Mouse (Mus musculus) heart, embryonic 11.5 days (tissue): Measurements from ENCODE around the gene Bcas2. TPM values are rescaled to one million over a fixed set of nuclear protein-coding genes. Genes with fewer than 3 reads are reported as not detected.
"Not testable (repeated sequence)": the region's sequence is repeated elsewhere in the genome, so short reads cannot be mapped to it uniquely, and the experiment has no call there.

ENCODE experiments used
- ATAC-seq: fragments of 200-750 bp; cut with Nextera tagmentation; replicated peaks from 2 replicates; pipeline ENCODE4 v1.8.0; 2017; ENCODE audit warnings: moderate library complexity; ENCODE audit not compliant: insufficient number of reproducible peaks, low FRiP score, low TSS enrichment
- H3K27ac ChIP-seq: fragments of 300-500 bp; sonication (generic); 2 replicates; pipeline ENCODE4 v1.5.1; 2014; ENCODE audit warnings: mild to moderate bottlenecking, low read depth, low read length
- H3K27me3 ChIP-seq: fragments of 300-500 bp; sonication (generic); 2 replicates; pipeline ENCODE4 v1.6.1; 2014; ENCODE audit warnings: mild to moderate bottlenecking, low read length, mixed read lengths; ENCODE audit not compliant: control insufficient read depth, insufficient read depth
- H3K36me3 ChIP-seq: fragments of 300-500 bp; sonication (generic); 2 replicates; pipeline ENCODE4 v1.6.1; 2014; ENCODE audit warnings: mild to moderate bottlenecking, low read length, moderate library complexity, mixed read lengths; ENCODE audit not compliant: control insufficient read depth, insufficient read depth
- H3K4me1 ChIP-seq: fragments of 300-500 bp; sonication (generic); 2 replicates; pipeline ENCODE4 v1.6.1; 2014; ENCODE audit warnings: low read length; ENCODE audit not compliant: control insufficient read depth, insufficient read depth
- H3K4me2 ChIP-seq: fragments of 300-500 bp; sonication (generic); 2 replicates; pipeline ENCODE4 v1.6.1; 2014; ENCODE audit warnings: mild to moderate bottlenecking, moderate library complexity
- H3K4me3 ChIP-seq: fragments of 300-500 bp; sonication (generic); 2 replicates; pipeline ENCODE4 v1.5.1; 2014; ENCODE audit warnings: low read depth, low read length
- H3K9ac ChIP-seq: fragments of 300-500 bp; sonication (generic); 2 replicates; pipeline ENCODE4 v1.6.1; 2014; ENCODE audit warnings: mild to moderate bottlenecking, low read depth, low read length, moderate library complexity
- H3K9me3 ChIP-seq: fragments of 300-500 bp; sonication (generic); replicated peaks from 2 replicates; pipeline ENCODE4 v1.6.1; 2016; ENCODE audit warnings: low read length; ENCODE audit not compliant: control insufficient read depth
- WGBS: fragments of 180-500 bp; shearing (Covaris S2); extraction: QIAGEN DNeasy Blood & Tissue Kit; methylation state at CpG from one replicate; pipeline ENCODE4 v1.1.7; 2014; ENCODE audit not compliant: insufficient replicate concordance; 5-methylcytosine and 5-hydroxymethylcytosine counted together
- polyA plus RNA-seq: library from polyadenylated mRNA; unstranded; fragments of >200 nt; fragmentation: Nextera tagmentation; extraction: Ambion mirVana; gene quantifications from 2 replicates; pipeline ENCODE4 v1.2.1, GENCODE M21; 2014

The Bcas2 gene
- polyA plus RNA-seq, 1 experiment from 2014 or later, result 157 TPM

DNA sequence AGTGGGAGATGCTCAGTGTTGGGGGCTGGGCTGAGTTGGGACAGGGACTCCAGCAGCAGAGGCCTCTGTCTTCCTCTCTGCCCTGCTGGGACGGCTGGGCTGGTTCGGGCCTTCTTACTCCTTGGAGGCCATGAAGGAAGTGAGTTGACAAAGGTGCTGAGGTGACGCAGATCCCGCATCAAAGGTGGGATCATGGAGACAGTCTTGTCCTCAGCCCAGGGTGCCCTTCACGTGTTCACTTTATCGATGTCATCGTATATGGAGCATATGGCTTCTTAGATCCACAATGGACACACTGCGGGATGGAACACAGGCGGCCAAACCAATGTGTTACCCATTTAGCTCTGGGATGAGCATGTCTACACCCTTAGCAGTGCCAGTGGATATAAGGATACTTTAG, 8.1 kb downstream of the Bcas2 start:
- Histone ChIP-seq H3K4me3 (no peak overlapping the region), H3K4me1 (no peaks in the 10 kb centered on the region), H3K4me2 (no peak overlapping the region), H3K27me3 (no peaks in the 10 kb centered on the region), H3K9ac (no peak overlapping the region), H3K9me3 (no peaks in the 10 kb centered on the region), H3K27ac (no peak overlapping the region), H3K36me3 (peaks cover 21% of the 10 kb centered on the region)
- ATAC-seq, result no peak
- 93% methylated on average over 9 of the region's 9 CpGs for WGBS

DNA sequence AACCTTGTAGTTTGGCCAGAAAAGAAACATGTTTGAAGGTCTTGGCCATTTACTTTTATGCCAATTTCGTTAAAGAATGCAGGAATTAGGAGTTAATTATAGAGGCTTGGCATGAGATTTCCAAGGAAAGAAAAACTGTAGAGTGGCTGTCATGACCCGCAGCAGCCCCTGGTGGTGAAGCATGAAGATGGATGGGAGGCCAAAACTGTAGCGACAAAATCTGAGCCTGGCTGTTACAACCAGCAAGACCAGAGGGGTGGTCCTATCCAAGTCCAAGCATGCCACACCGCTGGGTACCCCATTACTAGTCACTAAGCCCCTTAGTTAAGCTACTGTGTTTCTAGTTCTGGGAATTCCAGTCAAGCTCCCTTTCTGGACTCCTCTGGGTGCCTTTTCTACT, 9.7 kb downstream of the Bcas2 start:
- Histone ChIP-seq H3K9me3 (no peaks in the 10 kb centered on the region), H3K4me3 (no peak overlapping the region), H3K27me3 (no peaks in the 10 kb centered on the region), H3K9ac (no peak overlapping the region), H3K27ac (no peak overlapping the region), H3K4me1 (no peaks in the 10 kb centered on the region), H3K36me3 (peaks cover 16% of the 10 kb centered on the region), H3K4me2 (no peak overlapping the region)
- 46% methylated on average over 4 of the region's 4 CpGs for WGBS
- ATAC-seq, result no peak

DNA sequence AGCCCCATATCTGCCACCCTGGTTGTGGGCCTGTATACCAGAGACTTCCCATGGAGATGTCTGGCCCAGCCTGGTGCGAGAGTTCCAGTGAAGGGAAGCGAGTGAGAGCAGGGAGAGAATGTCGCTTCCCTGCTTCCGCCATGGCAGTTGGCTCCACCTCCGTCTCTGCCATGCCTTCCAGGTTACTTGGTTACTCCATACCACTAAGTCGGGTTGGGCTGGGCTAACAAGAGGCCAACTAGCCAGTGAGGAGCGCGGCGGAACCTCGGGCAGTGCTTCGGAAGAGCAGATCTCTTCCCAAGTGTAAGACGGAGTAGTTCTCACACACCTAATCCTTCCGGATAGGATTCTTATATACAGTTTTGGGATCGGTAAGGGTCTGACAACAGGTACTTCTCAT, 11.4 kb downstream of the Bcas2 start:
- 73% methylated on average over 14 of the region's 14 CpGs for WGBS
- Histone ChIP-seq H3K4me2 (no peak overlapping the region), H3K27ac (no peak overlapping the region), H3K9me3 (no peaks in the 10 kb centered on the region), H3K36me3 (peaks cover 10% of the 10 kb centered on the region), H3K27me3 (no peaks in the 10 kb centered on the region), H3K9ac (no peak overlapping the region), H3K4me3 (no peak overlapping the region), H3K4me1 (no peaks in the 10 kb centered on the region)
- ATAC-seq, result no peak

DNA sequence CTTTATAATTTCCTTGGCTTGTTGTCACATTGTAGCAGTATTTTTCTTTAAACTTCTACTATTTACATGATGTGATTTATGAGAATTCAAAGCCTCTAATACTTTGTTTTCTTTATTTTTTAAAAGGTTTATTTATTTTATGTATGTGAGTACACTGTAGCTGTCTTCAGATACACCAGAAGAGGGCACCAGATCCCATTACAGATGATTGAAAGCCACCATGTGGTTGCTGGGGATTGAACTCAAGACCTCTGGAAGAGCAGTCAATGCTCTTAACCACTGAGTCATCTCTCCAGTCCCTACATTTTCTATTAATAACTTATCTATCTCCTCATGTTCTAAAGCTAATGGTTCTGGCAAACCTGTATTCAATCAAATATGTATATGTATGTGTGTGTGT, 13.0 kb downstream of the Bcas2 start:
- not testable (repeated sequence) for ATAC-seq

DNA sequence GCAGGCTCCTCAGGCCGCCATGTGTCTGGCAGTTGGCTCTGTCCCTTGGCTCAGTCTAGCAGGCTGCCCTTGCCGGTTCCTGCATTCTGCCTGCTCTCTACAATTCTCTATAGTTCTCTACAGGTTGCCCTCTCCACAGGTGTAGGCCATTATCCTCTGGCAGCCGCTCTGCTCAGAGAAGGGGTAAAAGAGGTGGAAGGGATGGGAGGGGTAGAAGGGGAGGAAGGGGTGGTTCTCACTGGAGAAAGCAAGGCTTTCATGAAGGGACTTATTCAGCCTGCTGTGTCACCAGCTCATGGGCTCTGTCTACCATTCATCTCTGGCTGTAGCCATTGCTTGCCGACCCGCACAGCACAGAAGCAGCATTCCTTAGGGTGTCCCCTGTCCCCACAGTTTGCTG, 17.0 kb downstream of the Bcas2 start:
- no peak for ATAC-seq
- no peak overlapping the region for H3K27ac ChIP-seq
- 67% methylated on average over 5 of the region's 5 CpGs for WGBS

More for the DNA sequence above, 13.0 kb downstream of the Bcas2 start:
- not testable (repeated sequence) for H3K4me3 ChIP-seq, H3K36me3 ChIP-seq, H3K9me3 ChIP-seq, H3K4me1 ChIP-seq, H3K27ac ChIP-seq, H3K9ac ChIP-seq, H3K4me2 ChIP-seq, H3K27me3 ChIP-seq

DNA sequence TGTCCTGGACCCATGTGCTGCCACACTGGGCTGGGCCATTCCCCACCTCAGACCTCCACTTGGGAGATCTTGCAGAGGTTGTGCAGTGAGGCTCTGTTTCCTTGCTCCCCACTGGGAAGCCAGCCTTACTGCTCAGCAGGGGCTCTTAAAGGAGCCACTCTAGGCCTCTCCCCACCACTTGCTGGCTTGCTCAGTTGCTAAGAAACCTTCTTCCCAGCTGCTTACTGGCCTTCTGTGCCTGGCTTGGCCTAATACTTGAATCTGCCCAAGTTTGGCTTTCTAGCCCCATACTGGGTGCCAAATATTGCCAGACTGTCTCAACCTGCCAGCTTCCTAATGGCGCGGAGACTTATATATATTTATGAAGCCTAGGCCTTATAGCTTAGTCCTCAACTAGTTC, 17.4 kb downstream of the Bcas2 start:
- no peak for ATAC-seq
- WGBS, result 91% methylated on average over 2 of the region's 2 CpGs
- Histone ChIP-seq H3K9ac (no peak overlapping the region), H3K36me3 (no peaks in the 10 kb centered on the region), H3K27ac (no peak overlapping the region), H3K4me3 (no peak overlapping the region), H3K4me2 (no peak overlapping the region), H3K9me3 (peaks cover 5% of the 10 kb centered on the region; the same call in 1 of the 2 replicates), H3K4me1 (no peaks in the 10 kb centered on the region), H3K27me3 (no peaks in the 10 kb centered on the region)

More for the DNA sequence above, 17.0 kb downstream of the Bcas2 start:
- Histone ChIP-seq H3K9ac (no peak overlapping the region), H3K4me1 (no peaks in the 10 kb centered on the region), H3K4me2 (no peak overlapping the region), H3K36me3 (no peaks in the 10 kb centered on the region), H3K27me3 (no peaks in the 10 kb centered on the region), H3K9me3 (peaks cover 5% of the 10 kb centered on the region; the same call in 1 of the 2 replicates), H3K4me3 (no peak overlapping the region)

DNA sequence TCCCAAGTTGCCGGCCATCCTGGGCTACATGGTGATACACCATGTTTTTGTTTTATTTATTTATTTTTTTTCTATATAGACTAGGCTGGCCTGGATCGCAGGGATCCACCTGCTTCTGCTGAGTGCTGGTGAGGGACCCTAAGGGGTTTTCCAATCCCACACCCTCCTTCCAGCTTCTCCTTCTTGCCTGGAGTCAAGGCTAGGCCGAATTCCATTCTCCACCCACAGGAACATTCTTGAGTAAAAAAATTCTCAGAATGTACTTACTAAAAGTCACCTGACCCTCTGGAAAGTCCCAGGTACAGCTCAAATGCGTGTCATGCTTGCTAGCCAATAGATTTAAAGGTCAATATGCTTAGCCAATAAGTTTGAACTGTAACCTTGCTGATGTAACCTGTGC, 20.7 kb downstream of the Bcas2 start:
- H3K36me3 ChIP-seq, result no peaks in the 10 kb centered on the region
- 88% methylated on average over 4 of the region's 4 CpGs for WGBS
- H3K4me2 ChIP-seq, result no peak overlapping the region
- no peak overlapping the region for H3K9ac ChIP-seq
- H3K4me1 ChIP-seq, result no peaks in the 10 kb centered on the region
- H3K9me3 ChIP-seq, result peaks cover 5% of the 10 kb centered on the region; the same call in 1 of the 2 replicates
- H3K27ac ChIP-seq, result no peak overlapping the region
- no peak for ATAC-seq
- no peaks in the 10 kb centered on the region for H3K27me3 ChIP-seq
- H3K4me3 ChIP-seq, result no peak overlapping the region

DNA sequence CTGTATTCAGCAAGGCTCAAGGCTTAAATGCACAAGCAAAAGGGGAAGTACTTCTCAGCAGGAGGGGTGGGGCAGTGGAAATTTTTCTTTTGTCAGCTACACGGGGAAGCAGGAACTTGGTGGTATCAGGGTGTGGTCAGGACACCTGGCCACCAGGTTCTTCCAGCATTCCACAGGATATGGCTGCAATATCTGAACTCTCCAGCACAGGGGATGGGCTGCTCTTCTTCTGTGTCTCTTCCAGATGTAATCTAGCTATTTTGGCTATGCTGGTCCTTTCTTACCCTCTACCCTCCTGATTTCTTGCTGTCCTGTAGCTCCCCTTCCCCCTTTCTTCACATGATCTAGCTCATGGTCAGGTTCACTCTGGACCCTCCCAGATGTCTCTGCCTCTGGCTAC, 21.7 kb downstream of the Bcas2 start:
- H3K36me3 ChIP-seq, result no peaks in the 10 kb centered on the region
- H3K27ac ChIP-seq, result no peak overlapping the region
- H3K9ac ChIP-seq, result no peak overlapping the region
- H3K27me3 ChIP-seq, result no peaks in the 10 kb centered on the region
- WGBS, result 72% methylated on average over 1 of the region's 1 CpGs
- H3K4me2 ChIP-seq, result no peak overlapping the region
- ATAC-seq, result no peak
- no peaks in the 10 kb centered on the region for H3K4me1 ChIP-seq
- H3K4me3 ChIP-seq, result no peak overlapping the region
- H3K9me3 ChIP-seq, result peaks cover 5% of the 10 kb centered on the region; the same call in 1 of the 2 replicates

DNA sequence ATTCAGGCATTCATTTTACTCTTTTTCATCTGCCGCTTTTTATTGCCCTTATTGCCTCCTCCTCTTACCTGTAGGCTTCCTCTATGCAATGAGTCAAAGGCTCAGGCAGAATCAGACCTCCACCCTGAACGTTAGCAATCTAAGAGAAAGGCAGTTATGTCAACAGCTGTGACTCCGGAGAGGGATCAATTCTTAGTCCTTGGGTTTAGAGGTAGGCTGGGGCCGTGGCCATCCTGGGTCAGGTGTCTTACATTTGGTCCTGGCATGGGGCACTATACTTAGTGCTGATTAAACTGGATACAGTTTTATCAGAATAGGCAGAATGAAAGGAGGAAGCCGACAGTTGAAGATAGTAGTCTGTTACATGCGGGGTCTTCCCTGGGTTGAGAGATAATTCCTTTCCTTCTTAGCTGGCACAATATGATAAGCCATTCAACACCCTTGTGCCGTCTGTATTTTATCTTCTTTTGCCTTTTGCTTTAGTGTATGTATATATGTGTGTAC, 24.9 kb downstream of the Bcas2 start:
- peaks cover 5% of the 10 kb centered on the region; the same call in 1 of the 2 replicates for H3K9me3 ChIP-seq
- no peaks in the 10 kb centered on the region for H3K4me1 ChIP-seq
- 37% methylated on average over 7 of the region's 7 CpGs for WGBS
- peak overlapping the region; percentile 31 for H3K4me2 ChIP-seq
- H3K27ac ChIP-seq, result peak overlapping the region; percentile 46; the same call in 1 of the 2 replicates
- ATAC-seq, result peak; percentile 87
- H3K4me3 ChIP-seq, result no peak overlapping the region
- H3K9ac ChIP-seq, result no peak overlapping the region
- H3K36me3 ChIP-seq, result no peaks in the 10 kb centered on the region
- no peaks in the 10 kb centered on the region for H3K27me3 ChIP-seq
